ENCODE assay signal across 13 mouse cellular contexts in the genomic region with DNA sequence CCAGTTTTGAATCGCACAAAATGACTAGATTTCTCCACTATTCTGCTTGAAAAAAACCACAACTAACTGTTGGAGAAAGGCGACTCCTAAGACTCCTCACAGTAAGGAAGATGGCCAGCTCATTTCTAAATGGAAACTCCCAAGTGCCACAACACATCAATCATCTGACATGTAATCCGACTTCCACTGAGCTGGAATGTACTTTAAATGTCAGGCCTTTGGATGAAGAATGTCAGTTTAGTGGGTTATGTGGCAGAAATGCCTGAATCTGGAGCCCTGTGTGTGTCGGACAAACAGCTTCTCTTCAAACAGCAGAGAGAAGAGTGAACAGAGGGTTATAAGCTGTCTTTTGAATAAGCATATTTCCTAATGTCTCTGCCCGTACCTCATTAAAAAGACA. TPM values are rescaled to one million over a fixed set of nuclear protein-coding genes. Genes with fewer than 3 reads are reported as not detected.
A peak's percentile ranks its signal among the peaks of the same experiment; 100 is the strongest.
DNase-seq lines count a peak whose midpoint lies in the region; ATAC-seq and TF ChIP-seq lines count a peak whose summit lies in the region.
"Had no signal": no experiment of that assay in that cellular context is flagged by ENCODE, and none has a peak within 500 bp of the region (broad histone marks: within the 10 kb centered on the region; RNA-seq: fewer than 3 reads in every experiment).

No protein-coding gene starts in this region.

- no peak overlapping the region for H3K4me2 ChIP-seq in kidney, embryonic 15.5 days
- H3K4me2 ChIP-seq in liver, embryonic 14.5 days (ENCODE audit: low read depth), result peak overlapping the region; percentile 74

- H3K9me3 ChIP-seq in kidney, embryonic 15.5 days (replicated peaks), result no peaks in the 10 kb centered on the region
- no peaks in the 10 kb centered on the region for H3K9me3 ChIP-seq in liver, embryonic 14.5 days (ENCODE audit: control insufficient read depth, low read length)
- H3K9me3 ChIP-seq: embryonic facial prominence, embryonic 13.5 days; heart, embryonic 10.5 days; limb, embryonic 12.5 days had no signal

- H3K9ac ChIP-seq in kidney, embryonic 15.5 days, result no peak overlapping the region
- no peak overlapping the region for H3K9ac ChIP-seq in liver, embryonic 14.5 days (replicated peaks)

- H3K4me1 ChIP-seq in kidney, embryonic 15.5 days, result peaks cover 28% of the 10 kb centered on the region
- H3K4me1 ChIP-seq in liver, embryonic 14.5 days (replicated peaks; ENCODE audit: control insufficient read depth in 2 of 2, insufficient read depth in 2 of 2, low read length in 1 of 2), result peaks cover 34 to 46% of the 10 kb centered on the region in 2 experiments

- no peak for TF ChIP-seq CTCF in liver, embryonic 14.5 days (IDR thresholded peaks at IDR 0.05; ENCODE audit: low read depth)

- no peaks in the 10 kb centered on the region for H3K36me3 ChIP-seq in kidney, embryonic 15.5 days
- peaks cover 15% of the 10 kb centered on the region for H3K36me3 ChIP-seq in liver, embryonic 14.5 days (replicated peaks; ENCODE audit: control insufficient read depth, insufficient read depth, low read depth)
- H3K36me3 ChIP-seq: embryonic facial prominence, embryonic 13.5 days; heart, embryonic 10.5 days; limb, embryonic 12.5 days had no signal

- 45% methylated on average over 5 of the region's 5 CpGs for WGBS in kidney, embryonic 15.5 days
- WGBS in liver, embryonic 14.5 days (ENCODE audit: insufficient replicate concordance), result 72% methylated on average over 5 of the region's 5 CpGs

- no peak overlapping the region for H3K4me3 ChIP-seq in kidney, embryonic 15.5 days (replicated peaks)
- H3K4me3 ChIP-seq in liver, embryonic 14.5 days (ENCODE audit: insufficient read depth in 1 of 2, low read depth in 2 of 2, low read length in 2 of 2), result no peak overlapping the region

- TF ChIP-seq EP300 in liver, embryonic 14.5 days (IDR thresholded peaks at IDR 0.05; ENCODE audit: low read depth), result no peak

- DNase-seq in embryo, embryonic 10 days (ENCODE audit: low spot score), result peak; percentile 46
- DNase-seq in embryo, embryonic 9.5 days (ENCODE audit: extremely low spot score), result no peak
- no peak for DNase-seq in kidney, postnatal 4 days
- peak; percentile 11 for DNase-seq in MN1 (ENCODE audit: low spot score)
- no peak for DNase-seq in liver, embryonic 14.5 days (ENCODE audit: low read depth in 3 of 3, low spot score in 3 of 3)
- DNase-seq in spleen, postnatal 10 days (ENCODE audit: low spot score in 2 of 2), result no peak
- DNase-seq: B cell, adult 2 months; spleen, adult 18-20 months had no signal

- H3K27ac ChIP-seq in kidney, embryonic 15.5 days, result peak overlapping the region; percentile 89; the same call in 1 of the 2 replicates
- peak overlapping the region; percentile 49 for H3K27ac ChIP-seq in liver, embryonic 14.5 days

- ATAC-seq in kidney, embryonic 15.5 days (replicated peaks; ENCODE audit: low FRiP score), result no peak
- no peak for ATAC-seq in liver, embryonic 14.5 days (ENCODE audit: insufficient read depth)
- ATAC-seq in frontal cortex, adult (ENCODE audit: low TSS enrichment), result no peak

- no peaks in the 10 kb centered on the region for H3K27me3 ChIP-seq in kidney, embryonic 15.5 days
- H3K27me3 ChIP-seq in liver, embryonic 14.5 days (ENCODE audit: control insufficient read depth, insufficient read depth, low read length), result no peaks in the 10 kb centered on the region
- H3K27me3 ChIP-seq: embryonic facial prominence, embryonic 13.5 days; limb, embryonic 12.5 days had no signal

RNA-seq across cellular contexts. Expression of gene Bmp2k, which starts 1.7 kb away (rescaled TPM):
- 10.1 and 10.2 TPM in 2 replicates for polyA plus RNA-seq in kidney, embryonic 15.5 days (2015; fragmentation: Nextera tagmentation; extraction: Ambion mirVana)
- 10.6 and 14.0 TPM in 2 replicates for polyA plus RNA-seq in liver, embryonic 14.5 days (2012; rRNA removed)
- polyA plus RNA-seq in liver, embryonic 14.5 days (2014; fragmentation: Nextera tagmentation; extraction: Ambion mirVana), result 30.2 and 34.3 TPM in 2 replicates

Comparison
In these comparisons a context has a peak if more than half of its experiments do, and no peak if none do; other contexts are left out.
1. DNase-seq: peak in embryo, embryonic 10 days (single experiment) and MN1 (single experiment); none in embryo, embryonic 9.5 days (single experiment), kidney, postnatal 4 days (0 of 2), liver, embryonic 14.5 days (0 of 3) and spleen, postnatal 10 days (0 of 2).